Mouse (Mus musculus) left cerebral cortex, adult 6 months (tissue): Measurements from ENCODE around the gene Rasd1. TPM values are rescaled to one million over a fixed set of nuclear protein-coding genes. Genes with fewer than 3 reads are reported as not detected.

Source experiments
- long read RNA-seq, 2 experiments: library from polyadenylated mRNA; unstranded; transcript quantifications; one replicate each; pipeline ENCODE4 v2.0.0; 2019 to 2020
- polyA plus RNA-seq: library from polyadenylated mRNA; unstranded; fragments of <200 nt; fragmentation: Nextera tagmentation; gene quantifications from 2 replicates; pipeline ENCODE4 v1.2.3, GENCODE M21; 2021

The Rasd1 gene
- polyA plus RNA-seq, result 4.0 and 6.6 TPM in 2 replicates
- long read RNA-seq, experiment 1, transcript Rasd1-201 (2 exons, 1,611 nt), result major isoform, 38 of 38 reads
- long read RNA-seq, experiment 1, partial matches to known transcripts, result 0 of 38 reads
- long read RNA-seq, experiment 1, other reads (novel, unspliced or antisense), result 0 of 38 reads
- long read RNA-seq, experiment 2, transcript Rasd1-201 (2 exons, 1,611 nt), result major isoform, 12 of 13 reads
- long read RNA-seq, experiment 2, partial matches to known transcripts, result 1 of 13 reads
- long read RNA-seq, experiment 2, other reads (novel, unspliced or antisense), result 0 of 13 reads

DNA sequence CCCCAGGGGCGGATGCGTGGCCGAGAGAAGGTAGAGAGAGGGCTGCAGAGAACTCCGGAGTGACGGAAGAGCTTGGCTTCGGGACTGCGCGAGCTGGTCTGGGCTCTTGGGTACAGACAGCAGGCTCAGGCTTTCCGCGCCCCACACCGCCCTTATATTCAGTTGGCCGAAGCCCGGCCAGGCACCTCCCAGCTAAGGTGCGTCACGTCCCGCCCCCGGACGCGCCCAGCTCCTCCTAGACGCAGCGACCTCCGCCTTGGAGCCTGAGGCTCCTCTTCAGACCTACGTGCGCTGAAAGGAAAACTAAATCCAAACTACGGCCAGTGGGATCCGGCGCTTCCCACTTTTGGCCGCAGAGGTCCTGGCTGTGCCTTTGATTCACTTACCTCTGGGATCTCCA, at the start of gene Rasd1:
Gene Rasd1 (minus strand): TSS at position 127 of the 400 bp plus-strand sequence.

GRCm38 (mm10) chr11:59947752-59948400, 16.9 kb downstream of the Rasd1 start, which contains the start of gene Med9:
TSS of gene Med9 (plus strand) at chr11:59948206.

Other genes with a start within 250 kb of the Rasd1 start
- 0.42 and 0.54 TPM in 2 replicates for gene Pld6, start 177.3 kb downstream of the Rasd1 start, polyA plus RNA-seq
- 22.3 and 28.4 TPM in 2 replicates for gene Flcn, start 154.9 kb downstream of the Rasd1 start, polyA plus RNA-seq
- 95.8 and 100 TPM in 2 replicates for gene Nt5m, start 125.5 kb downstream of the Rasd1 start, polyA plus RNA-seq
- gene Cops3, start 125.1 kb downstream of the Rasd1 start, polyA plus RNA-seq, result 93.0 and 112 TPM in 2 replicates
- gene Med9, start 16.7 kb downstream of the Rasd1 start, polyA plus RNA-seq, result 56.3 and 56.8 TPM in 2 replicates
- 4.3 and 4.6 TPM in 2 replicates for gene Pemt, start 81.5 kb upstream of the Rasd1 start, polyA plus RNA-seq
- gene Rai1, start 140.1 kb upstream of the Rasd1 start, polyA plus RNA-seq, result 19.7 and 42.3 TPM in 2 replicates